ENCODE assay signal across 16 mouse cellular contexts in genomic region chr16:42102635-42103034, GRCm38 (mm10).
DNase-seq lines count a peak whose midpoint lies in the region; ATAC-seq and TF ChIP-seq lines count a peak whose summit lies in the region.
"Had no signal": no experiment of that assay in that cellular context is flagged by ENCODE, and none has a peak within 500 bp of the region (broad histone marks: within the 10 kb centered on the region; RNA-seq: fewer than 3 reads in every experiment).

No protein-coding gene starts in this region.

- DNase-seq in forebrain, embryonic 11.5 days (ENCODE audit: low spot score), result no peak
- no peak for DNase-seq in stomach, postnatal 0 days (ENCODE audit: low spot score)
- peak; percentile 18 to 74 for DNase-seq in layer of hippocampus, adult 18-20 months (ENCODE audit: low spot score in 2 of 2)
- DNase-seq in gastrocnemius, postnatal 10 days, result no peak
- DNase-seq in hindbrain, embryonic 14.5 days (ENCODE audit: low spot score), result no peak
- DNase-seq: gastrocnemius, adult 2 months; heart, postnatal 14 days; right cerebral cortex, adult 18-20 months had no signal

- no peak overlapping the region for H3K4me2 ChIP-seq in forebrain, embryonic 13.5 days
- no peak overlapping the region for H3K4me2 ChIP-seq in forebrain, embryonic 11.5 days (ENCODE audit: low read depth, low read length, severe bottlenecking)
- peak overlapping the region; percentile 4; the same call in 1 of the 2 replicates for H3K4me2 ChIP-seq in stomach, embryonic 15.5 days
- H3K4me2 ChIP-seq in stomach, postnatal 0 days (replicated peaks; ENCODE audit: low read depth), result no peak overlapping the region
- no peak overlapping the region for H3K4me2 ChIP-seq in hindbrain, embryonic 14.5 days (replicated peaks)
- H3K4me2 ChIP-seq: lung, embryonic 15.5 days; neural tube, embryonic 15.5 days had no signal

- WGBS in forebrain, embryonic 13.5 days, result 67% methylated on average over 8 of the region's 8 CpGs
- 90% methylated on average over 8 of the region's 8 CpGs for WGBS in forebrain, embryonic 11.5 days
- 25% methylated on average over 8 of the region's 8 CpGs for WGBS in stomach, embryonic 15.5 days
- WGBS in stomach, postnatal 0 days, result 25% methylated on average over 8 of the region's 8 CpGs
- 75% methylated on average over 8 of the region's 8 CpGs for WGBS in hindbrain, embryonic 14.5 days

- no peaks in the 10 kb centered on the region for H3K27me3 ChIP-seq in forebrain, embryonic 13.5 days
- no peaks in the 10 kb centered on the region for H3K27me3 ChIP-seq in forebrain, embryonic 11.5 days (ENCODE audit: control insufficient read depth, insufficient read depth, low read length)
- H3K27me3 ChIP-seq in stomach, embryonic 15.5 days (replicated peaks), result no peaks in the 10 kb centered on the region
- no peaks in the 10 kb centered on the region for H3K27me3 ChIP-seq in stomach, postnatal 0 days (ENCODE audit: control insufficient read depth, insufficient read depth, low read length)
- no peaks in the 10 kb centered on the region for H3K27me3 ChIP-seq in hindbrain, embryonic 14.5 days (ENCODE audit: control insufficient read depth, insufficient read depth, low read length)
- H3K27me3 ChIP-seq: lung, embryonic 15.5 days; neural tube, embryonic 15.5 days had no signal

- no peak overlapping the region for H3K4me3 ChIP-seq in forebrain, embryonic 13.5 days
- H3K4me3 ChIP-seq in forebrain, embryonic 11.5 days (ENCODE audit: low read depth, low read length), result no peak overlapping the region
- no peak overlapping the region for H3K4me3 ChIP-seq in stomach, embryonic 15.5 days (replicated peaks)
- H3K4me3 ChIP-seq in stomach, postnatal 0 days (ENCODE audit: low read depth, low read length), result no peak overlapping the region
- H3K4me3 ChIP-seq in hindbrain, embryonic 14.5 days (replicated peaks; ENCODE audit: low read length), result no peak overlapping the region
- H3K4me3 ChIP-seq: erythroblast, embryonic 14.5 days; gastrocnemius, adult 2 months; lung, embryonic 15.5 days; neural tube, embryonic 15.5 days had no signal

- H3K36me3 ChIP-seq in forebrain, embryonic 13.5 days (ENCODE audit: poor library complexity, severe bottlenecking), result no peaks in the 10 kb centered on the region
- H3K36me3 ChIP-seq in forebrain, embryonic 11.5 days (ENCODE audit: control insufficient read depth, insufficient read depth, low read length), result no peaks in the 10 kb centered on the region
- no peaks in the 10 kb centered on the region for H3K36me3 ChIP-seq in stomach, embryonic 15.5 days
- H3K36me3 ChIP-seq in stomach, postnatal 0 days (ENCODE audit: control insufficient read depth, insufficient read depth, low read length), result no peaks in the 10 kb centered on the region
- no peaks in the 10 kb centered on the region for H3K36me3 ChIP-seq in hindbrain, embryonic 14.5 days (replicated peaks; ENCODE audit: control insufficient read depth, insufficient read depth)
- H3K36me3 ChIP-seq: lung, embryonic 15.5 days; neural tube, embryonic 15.5 days had no signal

- no peak for TF ChIP-seq EP300 in stomach, postnatal 0 days (optimal IDR thresholded peaks at IDR 0.05)

- peak; percentile 73; the same call in 1 of the 2 replicates for ATAC-seq in forebrain, embryonic 13.5 days
- ATAC-seq in forebrain, embryonic 11.5 days (replicated peaks; ENCODE audit: low FRiP score), result no peak
- ATAC-seq in stomach, embryonic 15.5 days (ENCODE audit: insufficient read depth, low FRiP score, low read depth), result no peak
- ATAC-seq in stomach, postnatal 0 days (ENCODE audit: low FRiP score, low TSS enrichment), result no peak
- no peak for ATAC-seq in hindbrain, embryonic 14.5 days (ENCODE audit: low FRiP score)
- ATAC-seq in megakaryocyte-erythroid progenitor cell, adult 5-6 weeks (replicated peaks; ENCODE audit: low FRiP score, low TSS enrichment, poor library complexity, severe bottlenecking), result no peak
- ATAC-seq: hindbrain, postnatal 0 days; Patski had no signal

- H3K9ac ChIP-seq in forebrain, embryonic 13.5 days, result no peak overlapping the region
- no peak overlapping the region for H3K9ac ChIP-seq in forebrain, embryonic 11.5 days (ENCODE audit: low read length)
- H3K9ac ChIP-seq in stomach, embryonic 15.5 days, result no peak overlapping the region
- no peak overlapping the region for H3K9ac ChIP-seq in stomach, postnatal 0 days (ENCODE audit: low read length)
- no peak overlapping the region for H3K9ac ChIP-seq in hindbrain, embryonic 14.5 days
- H3K9ac ChIP-seq: lung, embryonic 15.5 days; neural tube, embryonic 15.5 days had no signal

- 0 out of 2 replicates have a peak, but pooled peaks cover 5% of the 10 kb centered on the region for H3K4me1 ChIP-seq in forebrain, embryonic 13.5 days
- no peaks in the 10 kb centered on the region for H3K4me1 ChIP-seq in forebrain, embryonic 11.5 days (replicated peaks; ENCODE audit: control insufficient read depth, insufficient read depth, low read length)
- no peaks in the 10 kb centered on the region for H3K4me1 ChIP-seq in stomach, embryonic 15.5 days
- no peaks in the 10 kb centered on the region for H3K4me1 ChIP-seq in stomach, postnatal 0 days (replicated peaks; ENCODE audit: control insufficient read depth, insufficient read depth)
- H3K4me1 ChIP-seq in hindbrain, embryonic 14.5 days (replicated peaks; ENCODE audit: control insufficient read depth, insufficient read depth, low read length), result no peaks in the 10 kb centered on the region

- no peak for TF ChIP-seq CTCF in stomach, postnatal 0 days (IDR thresholded peaks at IDR 0.05; ENCODE audit: low read depth)

- H3K27ac ChIP-seq in forebrain, embryonic 13.5 days, result no peak overlapping the region
- no peak overlapping the region for H3K27ac ChIP-seq in forebrain, embryonic 11.5 days (ENCODE audit: low read depth, low read length)
- no peak overlapping the region for H3K27ac ChIP-seq in stomach, embryonic 15.5 days
- no peak overlapping the region for H3K27ac ChIP-seq in stomach, postnatal 0 days (replicated peaks)
- H3K27ac ChIP-seq in hindbrain, embryonic 14.5 days, result no peak overlapping the region
- H3K27ac ChIP-seq: gastrocnemius, adult 2 months; hindbrain, postnatal 0 days; lung, embryonic 15.5 days; neural tube, embryonic 15.5 days had no signal

- H3K9me3 ChIP-seq in forebrain, embryonic 13.5 days (replicated peaks), result no peaks in the 10 kb centered on the region
- no peaks in the 10 kb centered on the region for H3K9me3 ChIP-seq in forebrain, embryonic 11.5 days (ENCODE audit: control insufficient read depth, low read length)
- H3K9me3 ChIP-seq in stomach, embryonic 15.5 days, result no peaks in the 10 kb centered on the region
- H3K9me3 ChIP-seq in stomach, postnatal 0 days (ENCODE audit: control insufficient read depth, low read length), result no peaks in the 10 kb centered on the region
- no peaks in the 10 kb centered on the region for H3K9me3 ChIP-seq in hindbrain, embryonic 14.5 days (ENCODE audit: control insufficient read depth, low read length)
- H3K9me3 ChIP-seq: lung, embryonic 15.5 days; neural tube, embryonic 15.5 days had no signal

Comparison
In these comparisons a context has a peak if more than half of its experiments do, and no peak if none do; other contexts are left out.
1. DNase-seq: peak in layer of hippocampus, adult 18-20 months (2 of 2); none in forebrain, embryonic 11.5 days (single experiment), stomach, postnatal 0 days (single experiment), gastrocnemius, postnatal 10 days (single experiment) and hindbrain, embryonic 14.5 days (single experiment).